Mouse (Mus musculus) forebrain, embryonic 14.5 days (tissue): Measurements from ENCODE around the gene Slc25a28. TPM values are rescaled to one million over a fixed set of nuclear protein-coding genes. Genes with fewer than 3 reads are reported as not detected.

Source experiments
- ATAC-seq: fragments of 200-750 bp; cut with Nextera tagmentation; 2 replicates; pipeline ENCODE4 v1.8.0; 2017; ENCODE audit warnings: mild to moderate bottlenecking, moderate library complexity
- DNase-seq: peaks from one replicate; pipeline ENCODE4 v3.0.0-alpha.2; 2015; ENCODE audit warnings: low spot score
- H3K27ac ChIP-seq: fragments of 300-500 bp; sonication (generic); 2 replicates; pipeline ENCODE4 v1.5.1; 2014; ENCODE audit warnings: low read depth, mild to moderate bottlenecking, control low read depth, low read length, moderate library complexity
- H3K27me3 ChIP-seq: fragments of 300-500 bp; sonication (generic); replicated peaks from 2 replicates; pipeline ENCODE4 v1.6.1; 2014; ENCODE audit warnings: low read length, control low read depth, mixed read lengths; ENCODE audit not compliant: control insufficient read depth, insufficient read depth
- H3K36me3 ChIP-seq: fragments of 300-500 bp; sonication (generic); 2 replicates; pipeline ENCODE4 v1.6.1; 2014; ENCODE audit warnings: low read length, control low read depth; ENCODE audit not compliant: control insufficient read depth, insufficient read depth
- H3K4me1 ChIP-seq: fragments of 300-500 bp; sonication (generic); 2 replicates; pipeline ENCODE4 v1.6.1; 2014; ENCODE audit warnings: antibody characterized with exemption, low read length, control low read depth; ENCODE audit not compliant: control insufficient read depth, insufficient read depth
- H3K4me2 ChIP-seq: fragments of 300-500 bp; sonication (generic); 2 replicates; pipeline ENCODE4 v1.6.1; 2014; ENCODE audit warnings: mild to moderate bottlenecking, control low read depth, low read length
- H3K4me3 ChIP-seq: fragments of 300-500 bp; sonication (generic); 2 replicates; pipeline ENCODE4 v1.5.1; 2014; ENCODE audit warnings: low read depth, low read length, control low read depth
- H3K9ac ChIP-seq: fragments of 300-500 bp; sonication (generic); 2 replicates; pipeline ENCODE4 v1.6.1; 2014; ENCODE audit warnings: mild to moderate bottlenecking, low read length, control low read depth, moderate library complexity
- H3K9me3 ChIP-seq: fragments of 300-500 bp; sonication (generic); replicated peaks from 2 replicates; pipeline ENCODE4 v1.6.1; 2016; ENCODE audit warnings: low read length, control low read depth, mixed read lengths; ENCODE audit not compliant: control insufficient read depth
- WGBS: fragments of 180-500 bp; shearing (Covaris S2); extraction: QIAGEN DNeasy Blood & Tissue Kit; methylation state at CpG from one replicate; pipeline ENCODE4 v1.1.7; 2014; 5-methylcytosine and 5-hydroxymethylcytosine counted together
- microRNA-seq: library from miRNA; unstranded; fragments of <30 nt; microRNA quantifications from one replicate; pipeline ENCODE4, GENCODE M21; 2016
- polyA plus RNA-seq: library from polyadenylated mRNA; unstranded; fragments of >200 nt; fragmentation: Nextera tagmentation; extraction: Ambion mirVana; gene quantifications from 2 replicates; pipeline ENCODE4 v1.2.1, GENCODE M21; 2014

Slc25a28 gene
- polyA plus RNA-seq, 1 experiment from 2014 or later = 12.0 TPM

DNA sequence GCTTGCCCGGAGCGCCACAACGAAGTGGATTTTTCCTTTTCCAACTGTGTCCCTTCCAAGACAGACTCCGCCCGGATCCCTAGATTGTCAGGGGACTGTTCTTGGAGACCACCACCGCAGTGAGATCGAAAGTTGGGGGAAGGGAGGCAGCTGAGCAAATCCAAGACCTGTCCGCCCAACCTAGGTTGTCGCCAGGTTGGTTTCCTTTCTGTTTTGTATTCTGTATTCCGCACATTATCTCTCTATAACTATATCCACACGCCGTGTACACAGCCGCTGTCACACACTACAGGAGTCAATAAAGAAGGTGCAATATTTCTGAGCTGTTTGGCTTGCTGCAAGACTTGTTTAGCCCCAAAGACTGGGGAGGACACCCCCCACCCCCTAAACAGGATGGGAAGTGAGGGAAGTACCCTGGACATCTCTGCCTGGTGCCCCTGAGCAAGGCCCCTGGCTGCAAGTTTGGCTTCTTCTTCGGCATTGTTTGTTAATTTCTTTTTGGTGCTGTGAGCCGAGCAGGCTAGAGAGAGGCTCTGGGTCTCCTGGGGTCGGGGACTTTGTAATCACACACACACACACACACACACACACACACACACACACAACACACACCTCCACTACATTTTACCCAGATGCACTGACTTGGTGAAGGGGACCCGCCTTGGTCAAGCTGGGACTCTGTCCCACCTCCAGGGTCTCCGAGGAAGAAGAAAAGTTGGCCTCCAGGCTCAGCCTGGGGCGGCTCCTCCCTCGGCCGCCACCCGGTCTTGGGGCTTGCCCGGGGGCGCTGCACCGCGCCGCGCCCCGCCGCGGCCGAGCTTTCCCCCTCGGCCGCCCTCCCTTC is 58.9 kb downstream of the Slc25a28 start:
- no peak for DNase-seq
- Histone ChIP-seq H3K4me1 (peaks cover 12% of the 10 kb centered on the region), H3K9ac (peak overlapping the region; percentile 69), H3K27ac (peak overlapping the region; percentile 77), H3K9me3 (no peaks in the 10 kb centered on the region), H3K36me3 (no peaks in the 10 kb centered on the region), H3K4me3 (peak overlapping the region; percentile 44), H3K27me3 (peaks cover 62% of the 10 kb centered on the region), H3K4me2 (peak overlapping the region; percentile 66)
- ATAC-seq = no peak
- 1% methylated on average over 33 of the region's 34 CpGs for WGBS

DNA sequence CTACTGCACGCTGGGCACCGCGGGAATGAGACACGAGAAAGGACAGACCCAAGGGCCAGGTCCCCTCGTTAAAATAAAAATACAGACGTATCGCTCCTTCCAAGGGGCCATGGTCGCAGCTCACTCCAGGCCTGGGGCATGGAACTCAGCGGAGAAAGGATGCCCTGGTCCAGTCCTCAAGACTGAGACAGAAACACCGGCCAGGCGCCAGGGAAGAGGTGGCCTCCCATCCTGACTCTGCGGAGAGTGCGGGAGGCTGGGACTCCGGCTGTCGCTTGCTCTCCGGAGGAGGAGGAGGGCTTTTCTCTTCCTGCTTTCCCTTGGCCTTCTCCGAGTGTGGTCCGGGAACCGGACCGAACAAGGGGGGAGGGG is 59.6 kb downstream of the Slc25a28 start:
- Histone ChIP-seq H3K36me3 (no peaks in the 10 kb centered on the region), H3K4me2 (peak overlapping the region; percentile 66), H3K27me3 (peaks cover 61% of the 10 kb centered on the region), H3K27ac (peak overlapping the region; percentile 52), H3K9ac (peak overlapping the region; percentile 69), H3K9me3 (no peaks in the 10 kb centered on the region), H3K4me3 (peak overlapping the region; percentile 44), H3K4me1 (peaks cover 12% of the 10 kb centered on the region)
- WGBS = under 1% methylated on average over 20 of the region's 20 CpGs
- peak; percentile 10; the same call in 1 of the 2 replicates for ATAC-seq
- DNase-seq = peak; percentile 49

DNA sequence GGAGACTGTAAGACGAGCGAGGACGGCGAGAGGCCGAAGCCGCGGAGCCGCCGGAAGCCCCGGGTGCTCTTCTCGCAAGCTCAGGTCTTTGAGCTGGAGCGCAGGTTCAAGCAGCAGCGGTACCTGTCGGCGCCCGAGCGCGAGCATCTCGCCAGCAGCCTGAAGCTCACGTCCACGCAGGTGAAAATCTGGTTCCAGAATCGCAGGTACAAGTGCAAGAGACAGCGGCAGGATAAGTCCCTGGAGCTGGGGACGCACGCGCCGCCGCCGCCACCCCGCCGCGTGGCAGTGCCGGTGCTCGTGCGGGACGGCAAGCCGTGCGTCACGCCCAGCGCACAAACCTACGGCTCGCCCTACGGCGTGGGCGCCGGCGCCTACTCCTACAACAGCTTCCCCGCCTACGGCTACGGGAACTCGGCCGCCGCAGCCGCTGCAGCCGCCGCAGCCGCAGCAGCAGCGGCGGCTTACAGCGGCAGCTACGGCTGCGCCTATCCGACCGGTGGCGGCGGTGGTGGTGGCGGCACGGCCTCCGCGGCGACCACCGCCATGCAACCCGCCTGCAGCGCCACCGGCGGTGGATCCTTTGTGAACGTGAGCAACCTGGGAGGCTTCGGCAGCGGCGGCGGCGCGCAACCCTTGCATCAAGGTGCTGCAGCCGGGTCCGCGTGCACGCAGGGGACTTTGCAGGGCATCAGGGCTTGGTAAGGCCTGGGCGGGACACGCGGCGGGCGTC is 60.2 kb downstream of the Slc25a28 start:
- H3K27ac ChIP-seq = peak overlapping the region; percentile 52; the same call in 1 of the 2 replicates
- H3K36me3 ChIP-seq = no peaks in the 10 kb centered on the region
- DNase-seq (peak; percentile 60), ATAC-seq (peak; percentile 22)
- peak overlapping the region; percentile 44 for H3K4me3 ChIP-seq
- peak overlapping the region; percentile 66 for H3K4me2 ChIP-seq
- H3K9me3 ChIP-seq = no peaks in the 10 kb centered on the region
- peaks cover 61% of the 10 kb centered on the region for H3K27me3 ChIP-seq
- peaks cover 12% of the 10 kb centered on the region for H3K4me1 ChIP-seq
- under 1% methylated on average over 89 of the region's 92 CpGs for WGBS
- H3K9ac ChIP-seq = peak overlapping the region; percentile 69

Small RNA genes lying within 50 kb of the gene (microRNA-seq; reads per million reads assigned to microRNA genes)
- gene Gm22646 = not detected

Other genes starting within 250 kb of the Slc25a28 start
- 0.62 and 1.4 TPM in 2 replicates for gene Cnnm1, start 234.4 kb downstream of the Slc25a28 start, polyA plus RNA-seq
- gene Got1, start 150.3 kb downstream of the Slc25a28 start, polyA plus RNA-seq = 56.9 and 65.6 TPM in 2 replicates
- gene Nkx2-3, start 62.6 kb downstream of the Slc25a28 start, polyA plus RNA-seq = 4.1 and 4.6 TPM in 2 replicates
- gene Entpd7, start 14.8 kb upstream of the Slc25a28 start, polyA plus RNA-seq = 6.7 and 9.2 TPM in 2 replicates
- gene Cutc, start 78.1 kb upstream of the Slc25a28 start, polyA plus RNA-seq = 7.1 and 9.0 TPM in 2 replicates
- gene Cox15, start 78.1 kb upstream of the Slc25a28 start, polyA plus RNA-seq = 5.7 and 6.7 TPM in 2 replicates
- not detected in 2 replicates for gene Abcc2, start 107.3 kb upstream of the Slc25a28 start, polyA plus RNA-seq